Mouse (Mus musculus): ENCODE results near the gene Bco1.

Bco1 gene

GRCm38 (mm10) chr8:117095647-117096046, at the start of gene Bco1:
TSS of gene Bco1 (plus strand) at chr8:117095854.
- no peak for DNase-seq (ENCODE audit: low read depth, low spot score)

GRCm38 (mm10) chr8:117049444-117049843, 46.2 kb upstream of the Bco1 start:
- DNase-seq (ENCODE audit: low read depth, low spot score): no peak

GRCm38 (mm10) chr8:117050763-117051162, 44.9 kb upstream of the Bco1 start:
- DNase-seq (ENCODE audit: low read depth, low spot score): no peak

- DNase-seq (ENCODE audit: low read depth, low spot score): no peak
These were observed 44.3 kb upstream of the Bco1 start for GRCm38 (mm10) chr8:117051316-117051715.

GRCm38 (mm10) chr8:117053135-117054079, 42.2 kb upstream of the Bco1 start:
- DNase-seq (ENCODE audit: low read depth, low spot score): no peak

GRCm38 (mm10) chr8:117054146-117054545, 41.5 kb upstream of the Bco1 start:
- DNase-seq (ENCODE audit: low read depth, low spot score): no peak

- no peak for DNase-seq (ENCODE audit: low read depth, low spot score)
These were observed 40.6 kb upstream of the Bco1 start for GRCm38 (mm10) chr8:117055097-117055496.

GRCm38 (mm10) chr8:117059021-117059420, 36.6 kb upstream of the Bco1 start:
- no peak for DNase-seq (ENCODE audit: low read depth, low spot score)

GRCm38 (mm10) chr8:117060306-117060705, 35.3 kb upstream of the Bco1 start:
- DNase-seq (ENCODE audit: low read depth, low spot score): no peak

- DNase-seq (ENCODE audit: low read depth, low spot score): no peak
These were observed 34.3 kb upstream of the Bco1 start for GRCm38 (mm10) chr8:117061180-117061880.

GRCm38 (mm10) chr8:117066955-117067354, 28.7 kb upstream of the Bco1 start:
- DNase-seq (ENCODE audit: low read depth, low spot score): no peak

GRCm38 (mm10) chr8:117067396-117067795, 28.3 kb upstream of the Bco1 start:
- DNase-seq (ENCODE audit: low read depth, low spot score): no peak

GRCm38 (mm10) chr8:117068294-117068693, 27.4 kb upstream of the Bco1 start:
- no peak for DNase-seq (ENCODE audit: low read depth, low spot score)

- DNase-seq (ENCODE audit: low read depth, low spot score): no peak
These were observed 25.9 kb upstream of the Bco1 start for GRCm38 (mm10) chr8:117069708-117070107.

- no peak for DNase-seq (ENCODE audit: low read depth, low spot score)
These were observed 21.1 kb upstream of the Bco1 start for GRCm38 (mm10) chr8:117074350-117075182.

GRCm38 (mm10) chr8:117078367-117078926, 17.2 kb upstream of the Bco1 start:
- no peak for DNase-seq (ENCODE audit: low read depth, low spot score)

- no peak for DNase-seq (ENCODE audit: low read depth, low spot score)
These were observed 16.0 kb upstream of the Bco1 start for GRCm38 (mm10) chr8:117079652-117080051.

GRCm38 (mm10) chr8:117082399-117082872, 13.2 kb upstream of the Bco1 start, which contains the start of gene Pkd1l2:
TSS of gene Pkd1l2 (minus strand) at chr8:117082449.
- no peak for DNase-seq (ENCODE audit: low read depth, low spot score)

- no peak for DNase-seq (ENCODE audit: low read depth, low spot score)
These were observed 12.6 kb upstream of the Bco1 start for GRCm38 (mm10) chr8:117082947-117083559.

GRCm38 (mm10) chr8:117085521-117085920, 10.1 kb upstream of the Bco1 start:
- DNase-seq (ENCODE audit: low read depth, low spot score): no peak

GRCm38 (mm10) chr8:117087036-117087435, 8.6 kb upstream of the Bco1 start:
- DNase-seq (ENCODE audit: low read depth, low spot score): no peak

All from embryo, embryonic 11.5 days (tissue).